Mouse (Mus musculus): ENCODE results near the gene Lrrfip1. TPM values are rescaled to one million over a fixed set of nuclear protein-coding genes. Genes with fewer than 3 reads are reported as not detected.

The Lrrfip1 gene
- polyA plus RNA-seq, 1 experiment = 97.2 TPM

DNA sequence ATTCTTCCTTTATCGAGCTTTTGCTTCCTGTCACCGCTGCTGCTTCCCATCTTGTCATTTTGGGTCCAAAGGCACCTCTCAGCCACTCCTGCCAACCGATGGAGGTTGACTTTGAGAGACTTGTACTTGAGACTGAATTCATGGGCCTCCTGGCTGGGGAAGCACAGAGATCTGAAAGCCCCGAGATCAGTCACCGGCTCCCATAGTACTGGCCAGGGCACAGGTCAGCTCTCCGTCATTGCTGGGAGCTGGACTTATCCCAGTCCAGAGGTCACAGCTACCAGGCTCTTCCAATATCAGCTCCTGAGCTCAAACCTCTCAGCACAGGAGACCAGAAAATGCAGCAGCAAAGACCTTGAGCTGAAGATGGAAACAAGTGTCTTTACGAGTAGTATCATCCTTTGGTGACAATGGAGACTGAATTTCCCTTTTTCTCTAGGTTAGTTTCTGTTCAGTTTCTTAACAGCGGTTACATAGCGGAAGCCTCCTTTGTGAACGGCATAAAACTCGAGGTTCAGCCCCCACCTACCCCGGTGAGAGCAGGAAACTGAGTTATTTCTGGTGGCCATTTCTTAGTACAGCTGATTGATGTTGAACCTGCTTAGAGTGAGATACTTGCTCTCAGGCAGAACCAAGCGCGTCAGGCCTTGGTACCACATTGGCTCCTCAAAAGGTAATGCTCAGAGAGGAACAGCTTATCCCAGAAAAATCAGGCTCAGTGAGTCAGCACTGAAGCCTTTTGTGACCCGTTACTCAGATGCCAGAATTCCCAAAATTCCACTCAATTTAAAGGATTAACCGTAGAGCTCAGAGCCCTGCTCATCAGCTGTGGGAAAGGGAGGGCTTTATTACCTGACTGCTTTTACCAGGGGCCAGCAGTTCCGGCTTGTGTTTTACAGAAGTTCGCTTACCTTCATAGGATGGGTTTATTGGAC is 59.0 kb downstream of the Lrrfip1 start:
- no peak overlapping the region for H3K9ac ChIP-seq (ENCODE audit: low read depth, poor library complexity, severe bottlenecking)
- no peak overlapping the region for H3K27ac ChIP-seq (ENCODE audit: insufficient read depth, low read length)
- no peak for TF ChIP-seq EP300 (IDR thresholded peaks at IDR 0.05; ENCODE audit: insufficient read depth, low read depth, low read length)
- TF ChIP-seq CTCF (IDR thresholded peaks at IDR 0.05; ENCODE audit: low read depth, low read length) = no peak
- TF ChIP-seq POLR2A (IDR thresholded peaks at IDR 0.05; ENCODE audit: insufficient read depth, low read length) = no peak
- H3K4me1 ChIP-seq (ENCODE audit: control insufficient read depth, insufficient read depth, low read length) = no peaks in the 10 kb centered on the region
- H3K4me3 ChIP-seq (ENCODE audit: low read depth, low read length) = no peak overlapping the region
- no peaks in the 10 kb centered on the region for H3K36me3 ChIP-seq (ENCODE audit: control insufficient read depth, insufficient read depth, low read length, poor library complexity, severe bottlenecking)
- no peaks in the 10 kb centered on the region for H3K27me3 ChIP-seq (ENCODE audit: control insufficient read depth, insufficient read depth, low read length, poor library complexity, severe bottlenecking)
- H3K9me3 ChIP-seq (replicated peaks; ENCODE audit: control insufficient read depth, insufficient read depth, low read length, poor library complexity, severe bottlenecking) = no peaks in the 10 kb centered on the region

DNA sequence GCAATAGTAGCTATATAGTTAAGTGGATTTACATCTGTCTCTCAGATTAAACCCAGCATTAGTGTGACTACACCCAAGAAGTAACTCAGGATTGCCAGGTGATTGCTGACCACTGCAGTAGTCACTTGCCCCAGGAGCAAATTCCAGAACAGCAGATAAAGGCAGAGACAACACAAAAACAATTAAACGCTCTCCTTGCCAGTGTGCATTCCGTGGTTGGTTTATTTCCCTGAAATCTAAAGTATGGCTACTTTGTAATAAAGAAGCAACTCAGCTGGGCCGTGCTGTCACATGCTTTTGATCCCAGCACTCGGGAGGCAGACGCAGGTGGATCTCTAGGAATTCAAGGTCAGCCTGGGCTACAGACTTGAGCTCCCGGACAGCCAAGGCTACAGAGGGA is 59.7 kb downstream of the Lrrfip1 start:
- Histone ChIP-seq H3K4me1 (ENCODE audit: control insufficient read depth, insufficient read depth, low read length) (no peaks in the 10 kb centered on the region), H3K9ac (ENCODE audit: low read depth, poor library complexity, severe bottlenecking) (no peak overlapping the region), H3K9me3 (replicated peaks; ENCODE audit: control insufficient read depth, insufficient read depth, low read length, poor library complexity, severe bottlenecking) (no peaks in the 10 kb centered on the region)

DNA sequence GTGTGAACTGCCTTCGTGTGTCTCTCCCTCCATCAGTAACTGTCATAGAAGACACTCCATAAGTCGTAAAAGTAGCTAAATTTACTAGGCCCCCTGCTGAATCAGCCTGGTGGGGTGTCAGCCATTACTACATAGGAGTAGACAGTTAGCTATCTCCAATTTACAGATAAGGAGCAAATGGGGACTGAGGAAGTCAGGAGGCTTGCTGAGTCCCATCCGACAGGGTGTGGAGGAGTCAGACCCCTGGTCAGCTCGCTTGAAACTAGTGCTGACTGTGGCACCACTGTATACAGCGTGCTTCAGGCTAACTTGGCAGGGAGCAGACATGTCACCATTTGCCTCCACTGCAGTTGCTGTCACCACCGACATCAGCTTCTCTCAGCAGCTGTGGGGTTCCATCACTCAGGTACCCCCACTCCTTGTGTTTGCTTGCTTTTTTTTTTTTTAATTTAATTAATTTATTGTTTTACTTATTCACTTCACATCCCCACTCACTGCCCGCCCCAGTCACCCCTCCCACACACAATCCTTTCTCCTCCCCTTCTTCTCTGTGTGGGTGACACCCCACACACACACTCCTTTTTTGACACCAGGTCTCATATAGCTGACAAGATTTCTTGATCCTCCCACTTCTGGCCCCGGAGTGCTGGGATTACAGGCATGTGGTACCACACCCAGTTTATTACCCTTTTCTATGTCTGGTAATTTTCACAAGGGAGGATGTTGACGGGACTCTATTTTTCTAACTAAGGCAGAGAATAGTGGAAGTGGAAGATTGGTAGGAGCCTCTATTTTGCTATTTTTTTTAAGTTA is 61.5 kb downstream of the Lrrfip1 start:
- Histone ChIP-seq H3K4me1 (ENCODE audit: control insufficient read depth, insufficient read depth, low read length) (no peaks in the 10 kb centered on the region), H3K4me3 (ENCODE audit: low read depth, low read length) (no peak overlapping the region), H3K27me3 (ENCODE audit: control insufficient read depth, insufficient read depth, low read length, poor library complexity, severe bottlenecking) (no peaks in the 10 kb centered on the region), H3K36me3 (ENCODE audit: control insufficient read depth, insufficient read depth, low read length, poor library complexity, severe bottlenecking) (no peaks in the 10 kb centered on the region), H3K27ac (ENCODE audit: insufficient read depth, low read length) (no peak overlapping the region), H3K9me3 (replicated peaks; ENCODE audit: control insufficient read depth, insufficient read depth, low read length, poor library complexity, severe bottlenecking) (no peaks in the 10 kb centered on the region), H3K9ac (ENCODE audit: low read depth, poor library complexity, severe bottlenecking) (no peak overlapping the region)
- TF ChIP-seq EP300 (IDR thresholded peaks at IDR 0.05; ENCODE audit: insufficient read depth, low read depth, low read length) (no peak), POLR2A (IDR thresholded peaks at IDR 0.05; ENCODE audit: insufficient read depth, low read length) (no peak), CTCF (IDR thresholded peaks at IDR 0.05; ENCODE audit: low read depth, low read length) (no peak)

More for the DNA sequence above, 59.7 kb downstream of the Lrrfip1 start:
- Histone ChIP-seq H3K27me3 (ENCODE audit: control insufficient read depth, insufficient read depth, low read length, poor library complexity, severe bottlenecking) (no peaks in the 10 kb centered on the region), H3K27ac (ENCODE audit: insufficient read depth, low read length) (no peak overlapping the region), H3K4me3 (ENCODE audit: low read depth, low read length) (no peak overlapping the region), H3K36me3 (ENCODE audit: control insufficient read depth, insufficient read depth, low read length, poor library complexity, severe bottlenecking) (no peaks in the 10 kb centered on the region)
- TF ChIP-seq CTCF (IDR thresholded peaks at IDR 0.05; ENCODE audit: low read depth, low read length) (no peak), EP300 (IDR thresholded peaks at IDR 0.05; ENCODE audit: insufficient read depth, low read depth, low read length) (no peak), POLR2A (IDR thresholded peaks at IDR 0.05; ENCODE audit: insufficient read depth, low read length) (no peak)

DNA sequence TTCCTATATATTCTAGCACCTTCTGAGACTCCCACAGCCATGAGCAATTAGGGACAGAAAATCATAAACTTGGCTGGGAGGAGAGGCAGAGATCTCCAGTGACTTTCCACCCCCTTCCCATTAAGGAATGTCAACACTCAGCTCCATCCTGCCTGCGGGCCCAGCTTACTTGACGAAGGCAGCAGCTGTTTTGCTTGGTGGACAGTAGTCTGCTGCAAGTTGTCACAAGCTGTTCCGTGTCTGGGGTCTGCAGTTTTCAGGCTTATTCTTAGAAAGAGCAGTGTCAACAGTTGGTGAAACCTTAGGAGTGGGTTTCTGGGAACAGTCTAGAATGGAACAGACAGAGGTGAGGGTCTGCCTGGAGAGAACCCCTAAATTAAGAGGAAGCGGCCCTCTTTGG is 62.6 kb downstream of the Lrrfip1 start:
- Histone ChIP-seq H3K27me3 (ENCODE audit: control insufficient read depth, insufficient read depth, low read length, poor library complexity, severe bottlenecking) (no peaks in the 10 kb centered on the region), H3K36me3 (ENCODE audit: control insufficient read depth, insufficient read depth, low read length, poor library complexity, severe bottlenecking) (no peaks in the 10 kb centered on the region), H3K9me3 (replicated peaks; ENCODE audit: control insufficient read depth, insufficient read depth, low read length, poor library complexity, severe bottlenecking) (no peaks in the 10 kb centered on the region), H3K4me1 (ENCODE audit: control insufficient read depth, insufficient read depth, low read length) (no peaks in the 10 kb centered on the region), H3K9ac (ENCODE audit: low read depth, poor library complexity, severe bottlenecking) (no peak overlapping the region), H3K27ac (ENCODE audit: insufficient read depth, low read length) (no peak overlapping the region), H3K4me3 (ENCODE audit: low read depth, low read length) (no peak overlapping the region)
- TF ChIP-seq POLR2A (IDR thresholded peaks at IDR 0.05; ENCODE audit: insufficient read depth, low read length) = no peak
- TF ChIP-seq EP300 (IDR thresholded peaks at IDR 0.05; ENCODE audit: insufficient read depth, low read depth, low read length) = no peak
- TF ChIP-seq CTCF (IDR thresholded peaks at IDR 0.05; ENCODE audit: low read depth, low read length) = no peak

DNA sequence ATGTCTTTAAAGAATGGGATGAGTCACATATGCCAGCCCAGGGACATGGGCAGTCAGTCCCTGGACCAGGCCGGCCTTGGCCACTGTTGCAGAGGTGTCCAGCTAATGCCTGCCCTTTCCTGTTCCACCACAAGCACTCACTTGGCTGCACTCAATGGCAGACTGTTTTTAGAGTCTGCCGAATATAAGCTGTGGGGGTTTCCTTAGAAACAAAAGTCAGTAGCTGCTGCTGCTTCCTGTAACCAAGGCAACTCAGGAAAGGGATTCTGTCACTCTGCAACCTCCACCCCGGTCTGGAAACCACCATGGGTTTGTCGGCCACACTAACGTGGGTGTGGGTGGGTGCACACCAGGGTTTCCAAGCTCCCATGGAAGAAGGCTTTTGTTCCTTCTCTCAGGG is 63.8 kb downstream of the Lrrfip1 start:
- no peak overlapping the region for H3K9ac ChIP-seq (ENCODE audit: low read depth, poor library complexity, severe bottlenecking)
- no peaks in the 10 kb centered on the region for H3K9me3 ChIP-seq (replicated peaks; ENCODE audit: control insufficient read depth, insufficient read depth, low read length, poor library complexity, severe bottlenecking)
- H3K36me3 ChIP-seq (ENCODE audit: control insufficient read depth, insufficient read depth, low read length, poor library complexity, severe bottlenecking) = no peaks in the 10 kb centered on the region
- no peak overlapping the region for H3K4me3 ChIP-seq (ENCODE audit: low read depth, low read length)
- no peaks in the 10 kb centered on the region for H3K27me3 ChIP-seq (ENCODE audit: control insufficient read depth, insufficient read depth, low read length, poor library complexity, severe bottlenecking)
- no peaks in the 10 kb centered on the region for H3K4me1 ChIP-seq (ENCODE audit: control insufficient read depth, insufficient read depth, low read length)
- no peak overlapping the region for H3K27ac ChIP-seq (ENCODE audit: insufficient read depth, low read length)
- no peak for TF ChIP-seq CTCF (IDR thresholded peaks at IDR 0.05; ENCODE audit: low read depth, low read length)
- TF ChIP-seq POLR2A (IDR thresholded peaks at IDR 0.05; ENCODE audit: insufficient read depth, low read length) = no peak
- no peak for TF ChIP-seq EP300 (IDR thresholded peaks at IDR 0.05; ENCODE audit: insufficient read depth, low read depth, low read length)

Measured in ES-Bruce4 (cell line).